Mouse (Mus musculus) forebrain, embryonic 11.5 days (tissue): ENCODE data around the gene Spaar. TPM values are rescaled to one million over a fixed set of nuclear protein-coding genes. Genes with fewer than 3 reads are reported as not detected.
A peak's percentile ranks its signal among the peaks of the same experiment; 100 is the strongest.

Experiments used
- ATAC-seq: fragments of 200-750 bp; cut with Nextera tagmentation; replicated peaks from 2 replicates; pipeline ENCODE4 v1.8.0; 2017; ENCODE audit warnings: moderate TSS enrichment; ENCODE audit not compliant: low FRiP score
- DNase-seq: peaks from one replicate; pipeline ENCODE4 v3.0.0-alpha.2; 2017; ENCODE audit warnings: low spot score
- H3K27ac ChIP-seq: fragments of 300-500 bp; sonication (generic); 2 replicates; pipeline ENCODE4 v1.5.1; 2014; ENCODE audit warnings: low read depth, low read length
- H3K27me3 ChIP-seq: fragments of 300-500 bp; sonication (generic); 2 replicates; pipeline ENCODE4 v1.6.1; 2014; ENCODE audit warnings: mild to moderate bottlenecking, low read length, mixed read lengths; ENCODE audit not compliant: control insufficient read depth, insufficient read depth
- H3K36me3 ChIP-seq: fragments of 300-500 bp; sonication (generic); 2 replicates; pipeline ENCODE4 v1.6.1; 2014; ENCODE audit warnings: mild to moderate bottlenecking, low read length, moderate library complexity, mixed read lengths; ENCODE audit not compliant: control insufficient read depth, insufficient read depth
- H3K4me1 ChIP-seq: fragments of 300-500 bp; sonication (generic); replicated peaks from 2 replicates; pipeline ENCODE4 v1.6.1; 2014; ENCODE audit warnings: low read length, mixed read lengths; ENCODE audit not compliant: control insufficient read depth, insufficient read depth
- H3K4me2 ChIP-seq: fragments of 300-500 bp; sonication (generic); 2 replicates; pipeline ENCODE4 v1.6.1; 2014; ENCODE audit warnings: low read depth, mild to moderate bottlenecking, low read length, moderate library complexity, mixed read lengths; ENCODE audit not compliant: severe bottlenecking
- H3K4me3 ChIP-seq: fragments of 300-500 bp; sonication (generic); 2 replicates; pipeline ENCODE4 v1.5.1; 2014; ENCODE audit warnings: low read depth, low read length
- H3K9ac ChIP-seq: fragments of 300-500 bp; sonication (generic); 2 replicates; pipeline ENCODE4 v1.6.1; 2014; ENCODE audit warnings: low read length
- H3K9me3 ChIP-seq: fragments of 300-500 bp; sonication (generic); 2 replicates; pipeline ENCODE4 v1.6.1; 2016; ENCODE audit warnings: low read length, mixed read lengths; ENCODE audit not compliant: control insufficient read depth
- WGBS: fragments of 180-500 bp; shearing (Covaris S2); extraction: QIAGEN DNeasy Blood & Tissue Kit; methylation state at CpG from one replicate; pipeline ENCODE4 v1.1.7; 2014; 5-methylcytosine and 5-hydroxymethylcytosine counted together
- polyA plus RNA-seq: library from polyadenylated mRNA; unstranded; fragments of >200 nt; fragmentation: Nextera tagmentation; extraction: Ambion mirVana; gene quantifications from 2 replicates; pipeline ENCODE4 v1.2.1, GENCODE M21; 2014

Gene Spaar
- polyA plus RNA-seq, 1 experiment from 2014 or later, result not detected

- Histone ChIP-seq H3K9ac (no peak overlapping the region), H3K9me3 (no peaks in the 10 kb centered on the region), H3K27ac (no peak overlapping the region), H3K36me3 (no peaks in the 10 kb centered on the region), H3K27me3 (no peaks in the 10 kb centered on the region), H3K4me1 (no peaks in the 10 kb centered on the region), H3K4me3 (no peak overlapping the region), H3K4me2 (no peak overlapping the region)
- DNase-seq, result no peak
- 82% methylated on average over 6 of the region's 6 CpGs for WGBS
- no peak for ATAC-seq
These were observed 26.4 kb upstream of the Spaar start for GRCm38 (mm10) chr4:43703439-43703838.

DNA sequence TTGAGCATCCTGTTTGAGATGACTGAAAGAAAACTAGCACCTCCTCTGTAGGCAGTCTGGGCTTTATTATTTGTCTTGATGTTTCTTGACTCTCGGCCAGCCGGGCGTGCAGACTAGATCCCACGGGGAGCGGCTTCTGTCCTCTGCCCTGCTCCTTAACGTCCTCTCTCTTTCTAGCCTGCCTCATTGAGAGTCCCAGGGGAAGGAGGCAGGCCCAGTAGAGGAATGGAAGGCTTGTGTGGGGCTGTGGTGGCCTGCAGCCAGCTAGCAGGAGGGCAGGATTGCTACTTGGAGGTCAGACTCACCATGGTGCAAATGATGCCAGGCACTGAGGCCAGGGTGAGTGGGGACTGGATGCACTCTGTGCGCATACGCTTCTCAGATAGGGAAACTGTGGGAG lies 26.0 kb upstream of the Spaar start:
- H3K4me3 ChIP-seq, result no peak overlapping the region
- no peaks in the 10 kb centered on the region for H3K27me3 ChIP-seq
- no peaks in the 10 kb centered on the region for H3K36me3 ChIP-seq
- no peaks in the 10 kb centered on the region for H3K9me3 ChIP-seq
- no peak overlapping the region for H3K4me2 ChIP-seq
- no peak overlapping the region for H3K27ac ChIP-seq
- H3K4me1 ChIP-seq, result no peaks in the 10 kb centered on the region
- no peak overlapping the region for H3K9ac ChIP-seq
- no peak for DNase-seq
- WGBS, result 87% methylated on average over 8 of the region's 8 CpGs
- no peak for ATAC-seq

- no peak overlapping the region for H3K9ac ChIP-seq
- no peaks in the 10 kb centered on the region for H3K27me3 ChIP-seq
- H3K4me3 ChIP-seq, result no peak overlapping the region
- no peak overlapping the region for H3K4me2 ChIP-seq
- no peak for DNase-seq
- WGBS, result 89% methylated on average over 13 of the region's 13 CpGs
- no peak for ATAC-seq
- H3K27ac ChIP-seq, result no peak overlapping the region
- H3K9me3 ChIP-seq, result no peaks in the 10 kb centered on the region
- no peaks in the 10 kb centered on the region for H3K36me3 ChIP-seq
- no peaks in the 10 kb centered on the region for H3K4me1 ChIP-seq
These were observed 23.8 kb upstream of the Spaar start for GRCm38 (mm10) chr4:43705991-43706390.

- no peak within 1 kb of the TSS for H3K9ac ChIP-seq
- H3K4me3 ChIP-seq, result no peak within 1 kb of the TSS
- WGBS, result 80% methylated on average over 6 of the region's 6 CpGs
- no peaks in the 10 kb centered on the region for H3K36me3 ChIP-seq
- H3K9me3 ChIP-seq, result no peaks in the 10 kb centered on the region
- no peak for DNase-seq
- no peaks in the 10 kb centered on the region for H3K4me1 ChIP-seq
- no peak for ATAC-seq
- no peak within 1 kb of the TSS for H3K4me2 ChIP-seq
- H3K27ac ChIP-seq, result no peak within 1 kb of the TSS
- no peaks in the 10 kb centered on the region for H3K27me3 ChIP-seq
These were observed 20.0 kb upstream of the Spaar start, which contains the start of gene Olfr71 for GRCm38 (mm10) chr4:43709869-43710268. TSS of gene Olfr71 (minus strand) at chr4:43710255.

GRCm38 (mm10) chr4:43711821-43712220 lies 18.0 kb upstream of the Spaar start:
- Histone ChIP-seq H3K27me3 (no peaks in the 10 kb centered on the region), H3K4me3 (no peak overlapping the region), H3K4me2 (no peak overlapping the region), H3K9ac (no peak overlapping the region), H3K36me3 (no peaks in the 10 kb centered on the region), H3K4me1 (no peaks in the 10 kb centered on the region), H3K9me3 (no peaks in the 10 kb centered on the region), H3K27ac (no peak overlapping the region)
- WGBS, result 2% methylated on average over 2 of the region's 2 CpGs
- DNase-seq (peak; percentile 87), ATAC-seq (no peak)

GRCm38 (mm10) chr4:43713652-43714219 lies 16.1 kb upstream of the Spaar start:
- Histone ChIP-seq H3K27me3 (no peaks in the 10 kb centered on the region), H3K4me1 (no peaks in the 10 kb centered on the region), H3K9ac (no peak overlapping the region), H3K27ac (no peak overlapping the region), H3K36me3 (no peaks in the 10 kb centered on the region), H3K4me2 (no peak overlapping the region), H3K4me3 (no peak overlapping the region), H3K9me3 (no peaks in the 10 kb centered on the region)
- ATAC-seq (no peak), DNase-seq (no peak)
- 51% methylated on average over 7 of the region's 7 CpGs for WGBS

GRCm38 (mm10) chr4:43720491-43721228 lies 9.2 kb upstream of the Spaar start:
- Histone ChIP-seq H3K4me1 (no peaks in the 10 kb centered on the region), H3K9me3 (no peaks in the 10 kb centered on the region), H3K4me2 (no peak overlapping the region), H3K4me3 (no peak overlapping the region), H3K36me3 (no peaks in the 10 kb centered on the region), H3K9ac (no peak overlapping the region), H3K27ac (no peak overlapping the region), H3K27me3 (no peaks in the 10 kb centered on the region)
- no peak for ATAC-seq
- DNase-seq, result no peak
- WGBS, result 69% methylated on average over 12 of the region's 16 CpGs

- H3K9ac ChIP-seq, result no peak overlapping the region
- H3K4me3 ChIP-seq, result no peak overlapping the region
- no peak overlapping the region for H3K27ac ChIP-seq
- no peak for DNase-seq
- H3K36me3 ChIP-seq, result no peaks in the 10 kb centered on the region
- H3K4me2 ChIP-seq, result no peak overlapping the region
- H3K4me1 ChIP-seq, result no peaks in the 10 kb centered on the region
- no peak for ATAC-seq
- WGBS, result 88% methylated on average over 4 of the region's 4 CpGs
- no peaks in the 10 kb centered on the region for H3K9me3 ChIP-seq
- H3K27me3 ChIP-seq, result no peaks in the 10 kb centered on the region
These were observed 7.6 kb upstream of the Spaar start for GRCm38 (mm10) chr4:43722191-43722590.

GRCm38 (mm10) chr4:43724764-43725163 lies 5.1 kb upstream of the Spaar start:
- 25% methylated on average over 1 of the region's 1 CpGs for WGBS
- no peak for DNase-seq
- Histone ChIP-seq H3K9me3 (no peaks in the 10 kb centered on the region), H3K9ac (no peak overlapping the region), H3K36me3 (no peaks in the 10 kb centered on the region), H3K4me2 (no peak overlapping the region), H3K4me1 (no peaks in the 10 kb centered on the region), H3K27ac (no peak overlapping the region), H3K27me3 (no peaks in the 10 kb centered on the region), H3K4me3 (no peak overlapping the region)
- ATAC-seq, result no peak
